Mouse (Mus musculus) splenic B cell, adult 2 months (primary cell): ENCODE data around the gene Hnf1b.
A peak's percentile ranks its signal among the peaks of the same experiment; 100 is the strongest.

Source experiments
- DNase-seq: peaks from one replicate; pipeline ENCODE4 v3.0.0-alpha.2; 2011; ENCODE audit warnings: low read depth, low spot score
- H3K27me3 ChIP-seq: 2 replicates; pipeline ENCODE4 v1.6.1; 2012; ENCODE audit warnings: mild to moderate bottlenecking, low read length, moderate library complexity, mixed read lengths; ENCODE audit not compliant: control insufficient read depth, poor library complexity, insufficient read depth, severe bottlenecking
- H3K36me3 ChIP-seq: 2 replicates; pipeline ENCODE4 v1.6.1; 2012; ENCODE audit warnings: mild to moderate bottlenecking, low read length, moderate library complexity, mixed read lengths; ENCODE audit not compliant: control insufficient read depth, poor library complexity, insufficient read depth, severe bottlenecking

Hnf1b gene

GRCm38 (mm10) chr11:83897569-83897968 lies 47.7 kb downstream of the Hnf1b start:
- no peak for DNase-seq
- no peaks in the 10 kb centered on the region for H3K36me3 ChIP-seq
- no peaks in the 10 kb centered on the region for H3K27me3 ChIP-seq

GRCm38 (mm10) chr11:83902812-83903211 lies 52.9 kb downstream of the Hnf1b start:
- no peaks in the 10 kb centered on the region for H3K36me3 ChIP-seq
- no peak for DNase-seq
- no peaks in the 10 kb centered on the region for H3K27me3 ChIP-seq

- H3K27me3 ChIP-seq = no peaks in the 10 kb centered on the region
- H3K36me3 ChIP-seq = no peaks in the 10 kb centered on the region
- DNase-seq = no peak
Observed at GRCm38 (mm10) chr11:83905756-83906155, 55.9 kb downstream of the Hnf1b start.

GRCm38 (mm10) chr11:83908376-83908775 lies 58.5 kb downstream of the Hnf1b start:
- H3K27me3 ChIP-seq = no peaks in the 10 kb centered on the region
- DNase-seq = no peak
- H3K36me3 ChIP-seq = no peaks in the 10 kb centered on the region

- H3K27me3 ChIP-seq = no peaks in the 10 kb centered on the region
- H3K36me3 ChIP-seq = no peaks in the 10 kb centered on the region
- no peak for DNase-seq
Observed at GRCm38 (mm10) chr11:83913824-83914311, 64.0 kb downstream of the Hnf1b start.

GRCm38 (mm10) chr11:83914501-83914900 lies 64.6 kb downstream of the Hnf1b start:
- Histone ChIP-seq H3K36me3 (no peaks in the 10 kb centered on the region), H3K27me3 (no peaks in the 10 kb centered on the region)
- DNase-seq = no peak

- no peak for DNase-seq
- H3K36me3 ChIP-seq = no peaks in the 10 kb centered on the region
- H3K27me3 ChIP-seq = no peaks in the 10 kb centered on the region
Observed at GRCm38 (mm10) chr11:83922600-83922999, 72.7 kb downstream of the Hnf1b start.

- peak; percentile 57 for DNase-seq
- Histone ChIP-seq H3K36me3 (no peaks in the 10 kb centered on the region), H3K27me3 (no peaks in the 10 kb centered on the region)
Observed at GRCm38 (mm10) chr11:83927097-83927496, 77.2 kb downstream of the Hnf1b start.

GRCm38 (mm10) chr11:83932506-83933106 lies 82.7 kb downstream of the Hnf1b start:
- H3K36me3 ChIP-seq = no peaks in the 10 kb centered on the region
- no peak for DNase-seq
- peaks cover 2% of the 10 kb centered on the region; the same call in 1 of the 2 replicates for H3K27me3 ChIP-seq

- no peaks in the 10 kb centered on the region for H3K36me3 ChIP-seq
- H3K27me3 ChIP-seq = peaks cover 2% of the 10 kb centered on the region; the same call in 1 of the 2 replicates
- DNase-seq = no peak
Observed at GRCm38 (mm10) chr11:83933376-83933775, 83.5 kb downstream of the Hnf1b start.

GRCm38 (mm10) chr11:83935986-83936665 lies 86.3 kb downstream of the Hnf1b start:
- Histone ChIP-seq H3K27me3 (peaks cover 2% of the 10 kb centered on the region; the same call in 1 of the 2 replicates), H3K36me3 (no peaks in the 10 kb centered on the region)
- DNase-seq = peak; percentile 83

- no peak for DNase-seq
- Histone ChIP-seq H3K27me3 (0 out of 2 replicates have a peak, but pooled peaks cover 2% of the 10 kb centered on the region), H3K36me3 (no peaks in the 10 kb centered on the region)
Observed at GRCm38 (mm10) chr11:83938556-83938955, 88.7 kb downstream of the Hnf1b start.

GRCm38 (mm10) chr11:83941950-83942840 lies 92.3 kb downstream of the Hnf1b start, which contains the start of gene Ddx52:
TSS of gene Ddx52 (plus strand) at chr11:83942062.
- DNase-seq = peak; percentile 86
- peaks cover 11% of the 10 kb centered on the region for H3K36me3 ChIP-seq
- 0 out of 2 replicates have a peak, but pooled peaks cover 2% of the 10 kb centered on the region for H3K27me3 ChIP-seq
